Mouse (Mus musculus) liver, adult 2 months (tissue): Measurements from ENCODE around the gene Eif3k. TPM values are rescaled to one million over a fixed set of nuclear protein-coding genes. Genes with fewer than 3 reads are reported as not detected.
A peak's percentile ranks its signal among the peaks of the same experiment; 100 is the strongest.

Experiments used
- DNase-seq: peaks from one replicate; pipeline ENCODE4 v3.0.0-alpha.2; 2011; ENCODE audit warnings: low read depth, low spot score; ENCODE audit errors: extremely low read depth
- H3K27ac ChIP-seq: fragments of 200-500 bp; replicated peaks from 2 replicates; pipeline ENCODE4 v1.5.1; 2012; ENCODE audit warnings: low read depth, mild to moderate bottlenecking, control low read depth, inconsistent platforms, low read length; ENCODE audit not compliant: insufficient read depth
- H3K27me3 ChIP-seq: fragments of 200-500 bp; 2 replicates; pipeline ENCODE4 v1.6.1; 2012; ENCODE audit warnings: mild to moderate bottlenecking, moderate library complexity, low read length, inconsistent platforms; ENCODE audit not compliant: control insufficient read depth, insufficient read depth
- H3K36me3 ChIP-seq: fragments of 200-500 bp; 2 replicates; pipeline ENCODE4 v1.6.1; 2012; ENCODE audit warnings: low read length, inconsistent platforms; ENCODE audit not compliant: control insufficient read depth, insufficient read depth
- H3K4me1 ChIP-seq: fragments of 200-500 bp; 2 replicates; pipeline ENCODE4 v1.6.1; 2011; ENCODE audit warnings: low read length; ENCODE audit not compliant: control insufficient read depth, insufficient read depth
- H3K4me3 ChIP-seq: fragments of 200-500 bp; 2 replicates; pipeline ENCODE4 v1.5.1; 2011; ENCODE audit warnings: low read depth, mild to moderate bottlenecking, control low read depth, low read length, moderate library complexity; ENCODE audit not compliant: insufficient read depth
- H3K79me2 ChIP-seq: fragments of 200-500 bp; 2 replicates; pipeline ENCODE4 v1.6.1; 2012; ENCODE audit warnings: inconsistent platforms, mild to moderate bottlenecking, low read length, moderate library complexity; ENCODE audit not compliant: control insufficient read depth, insufficient read depth
- H3K9ac ChIP-seq: fragments of 200-500 bp; 2 replicates; pipeline ENCODE4 v1.6.1; 2012; ENCODE audit warnings: low read depth, mild to moderate bottlenecking, control low read depth, inconsistent platforms, low read length
- CTCF ChIP-seq: fragments of 200-500 bp; IDR thresholded peaks from 2 replicates; pipeline ENCODE4 v1.5.1; 2011; ENCODE audit warnings: low read depth, low read length, control low read depth
- POLR2A ChIP-seq: fragments of 200-500 bp; IDR thresholded peaks from 2 replicates; pipeline ENCODE4 v1.6.1; 2011; ENCODE audit warnings: low read length, control low read depth; ENCODE audit not compliant: insufficient read depth; ENCODE audit errors: extremely low read depth
- WGBS: fragments of 180-500 bp; shearing (Covaris S2); methylation state at CpG from one replicate; pipeline ENCODE4 v1.1.7; 2018; 5-methylcytosine and 5-hydroxymethylcytosine counted together
- polyA plus RNA-seq: library from polyadenylated mRNA; depleted of rRNA; stranded (reverse); fragments of >200 nt; gene quantifications from 2 replicates; pipeline ENCODE4 v1.2.3, GENCODE M21; 2012; rRNA removed
- total RNA-seq: library from RNA; depleted of rRNA; stranded (reverse); fragments of >200 nt; gene quantifications from 2 replicates; pipeline ENCODE4 v1.2.3, GENCODE M21; 2014; rRNA removed

Gene Eif3k
- total and polyA plus RNA-seq, 2 experiments = 64.8 to 91.2 TPM

- 0 out of 2 replicates have a peak, but pooled peaks cover under 1% of the 10 kb centered on the region for H3K36me3 ChIP-seq
- DNase-seq = peak; percentile 91
- 3% methylated on average over 4 of the region's 4 CpGs for WGBS
- TF ChIP-seq POLR2A (no peak), CTCF (no peak)
- H3K27me3 ChIP-seq = no peaks in the 10 kb centered on the region
- peaks cover 39% of the 10 kb centered on the region for H3K79me2 ChIP-seq
- H3K27ac ChIP-seq = peak overlapping the region; percentile 93
- H3K4me3 ChIP-seq = no peak overlapping the region
- H3K4me1 ChIP-seq = peaks cover 59% of the 10 kb centered on the region
- H3K9ac ChIP-seq = 0 out of 2 replicates have a peak overlapping the region, but pooled peaks have one; percentile 1
Measured at GRCm38 (mm10) chr7:28923865-28924291, 57.8 kb downstream of the Eif3k start.

- H3K36me3 ChIP-seq = 0 out of 2 replicates have a peak, but pooled peaks cover 2% of the 10 kb centered on the region
Measured at GRCm38 (mm10) chr7:28922606-28923005, 59.1 kb downstream of the Eif3k start.

GRCm38 (mm10) chr7:28921722-28922465, 59.8 kb downstream of the Eif3k start:
- peaks cover 77% of the 10 kb centered on the region for H3K4me1 ChIP-seq
- H3K36me3 ChIP-seq = peaks cover 2% of the 10 kb centered on the region; the same call in 1 of the 2 replicates
- 56% methylated on average over 8 of the region's 8 CpGs for WGBS
- peak; percentile 47 for DNase-seq
- no peak overlapping the region for H3K9ac ChIP-seq
- H3K4me3 ChIP-seq = no peak overlapping the region
- H3K27ac ChIP-seq = peak overlapping the region; percentile 16
- H3K27me3 ChIP-seq = no peaks in the 10 kb centered on the region
- no peak for TF ChIP-seq CTCF
- TF ChIP-seq POLR2A = no peak
- peaks cover 37% of the 10 kb centered on the region for H3K79me2 ChIP-seq

More at GRCm38 (mm10) chr7:28922606-28923005, 59.1 kb downstream of the Eif3k start:
- no peak for DNase-seq
- peaks cover 37% of the 10 kb centered on the region for H3K79me2 ChIP-seq
- H3K4me3 ChIP-seq = no peak overlapping the region
- TF ChIP-seq POLR2A (no peak), CTCF (no peak)
- H3K27ac ChIP-seq = peak overlapping the region; percentile 16
- H3K4me1 ChIP-seq = peaks cover 72% of the 10 kb centered on the region
- 80% methylated on average over 4 of the region's 4 CpGs for WGBS
- no peaks in the 10 kb centered on the region for H3K27me3 ChIP-seq
- H3K9ac ChIP-seq = no peak overlapping the region

Other genes with a start within 250 kb of the Eif3k start
- gene Mrps12, start 240.0 kb downstream of the Eif3k start, total RNA-seq = 66.0 and 70.3 TPM in 2 replicates
- gene Mrps12, start 240.0 kb downstream of the Eif3k start, polyA plus RNA-seq = 98.0 and 103 TPM in 2 replicates
- 4.6 and 6.4 TPM in 2 replicates for gene Sars2, start 239.9 kb downstream of the Eif3k start, total RNA-seq
- 21.9 and 25.3 TPM in 2 replicates for gene Sars2, start 239.9 kb downstream of the Eif3k start, polyA plus RNA-seq
- not detected in 2 replicates for gene Ccer2, start 225.7 kb downstream of the Eif3k start, total RNA-seq
- gene Ccer2, start 225.7 kb downstream of the Eif3k start, polyA plus RNA-seq = not detected in 2 replicates
- 15.1 and 21.4 TPM in 2 replicates for gene Sirt2, start 215.1 kb downstream of the Eif3k start, total RNA-seq
- gene Sirt2, start 215.1 kb downstream of the Eif3k start, polyA plus RNA-seq = 52.9 and 56.7 TPM in 2 replicates
- 6.1 and 7.3 TPM in 2 replicates for gene Nfkbib, start 214.4 kb downstream of the Eif3k start, total RNA-seq
- gene Nfkbib, start 214.4 kb downstream of the Eif3k start, polyA plus RNA-seq = 39.9 and 46.3 TPM in 2 replicates
- 1.4 TPM in 2 replicates for gene Rinl, start 192.9 kb downstream of the Eif3k start, total RNA-seq
- 1.2 and 1.8 TPM in 2 replicates for gene Rinl, start 192.9 kb downstream of the Eif3k start, polyA plus RNA-seq
- 90.1 and 109 TPM in 2 replicates for gene Hnrnpl, start 173.3 kb downstream of the Eif3k start, total RNA-seq
- 81.6 and 109 TPM in 2 replicates for gene Hnrnpl, start 173.3 kb downstream of the Eif3k start, polyA plus RNA-seq
- gene Ech1, start 156.6 kb downstream of the Eif3k start, total RNA-seq = 636 and 645 TPM in 2 replicates
- 561 and 625 TPM in 2 replicates for gene Ech1, start 156.6 kb downstream of the Eif3k start, polyA plus RNA-seq
- gene Lgals4, start 148.0 kb downstream of the Eif3k start, total RNA-seq = 9.5 and 11.0 TPM in 2 replicates
- 7.9 and 16.4 TPM in 2 replicates for gene Lgals4, start 148.0 kb downstream of the Eif3k start, polyA plus RNA-seq
- not detected in 2 replicates for gene Lgals7, start 118.0 kb downstream of the Eif3k start, total RNA-seq
- not detected in 2 replicates for gene Lgals7, start 118.0 kb downstream of the Eif3k start, polyA plus RNA-seq
- gene Capn12, start 100.4 kb downstream of the Eif3k start, total RNA-seq = not detected in 2 replicates
- 0.04 TPM in 1 of 2 replicates, not detected in the other for gene Capn12, start 100.4 kb downstream of the Eif3k start, polyA plus RNA-seq
- 47.4 and 87.1 TPM in 2 replicates for gene Actn4, start 19.5 kb downstream of the Eif3k start, total RNA-seq
- 125 and 145 TPM in 2 replicates for gene Actn4, start 19.5 kb downstream of the Eif3k start, polyA plus RNA-seq
- gene Map4k1, start 186 bp upstream of the Eif3k start, total RNA-seq = 0.18 and 0.54 TPM in 2 replicates
- gene Map4k1, start 186 bp upstream of the Eif3k start, polyA plus RNA-seq = 1.2 and 1.5 TPM in 2 replicates
- 0.07 and 0.46 TPM in 2 replicates for gene Ryr1, start 143.3 kb upstream of the Eif3k start, total RNA-seq
- gene Ryr1, start 143.3 kb upstream of the Eif3k start, polyA plus RNA-seq = 0.01 TPM in 2 replicates
- under 0.01 and 0.07 TPM in 2 replicates for gene Rasgrp4, start 153.0 kb upstream of the Eif3k start, total RNA-seq
- gene Rasgrp4, start 153.0 kb upstream of the Eif3k start, polyA plus RNA-seq = 0.41 and 0.69 TPM in 2 replicates
- 5.1 and 5.4 TPM in 2 replicates for gene Fam98c, start 174.4 kb upstream of the Eif3k start, total RNA-seq
- 12.5 and 19.3 TPM in 2 replicates for gene Fam98c, start 174.4 kb upstream of the Eif3k start, polyA plus RNA-seq
- 0.07 TPM in 1 of 2 replicates, not detected in the other for gene Ggn, start 188.3 kb upstream of the Eif3k start, total RNA-seq
- gene Ggn, start 188.3 kb upstream of the Eif3k start, polyA plus RNA-seq = 0.18 TPM in 1 of 2 replicates, not detected in the other
- gene Spred3, start 188.5 kb upstream of the Eif3k start, total RNA-seq = 0.18 and 0.20 TPM in 2 replicates
- gene Spred3, start 188.5 kb upstream of the Eif3k start, polyA plus RNA-seq = 0.35 and 0.40 TPM in 2 replicates
- 195 and 217 TPM in 2 replicates for gene Psmd8, start 198.8 kb upstream of the Eif3k start, total RNA-seq
- 119 and 132 TPM in 2 replicates for gene Psmd8, start 198.8 kb upstream of the Eif3k start, polyA plus RNA-seq
- gene Catsperg1, start 232.2 kb upstream of the Eif3k start, total RNA-seq = 0.27 and 0.28 TPM in 2 replicates
- gene Catsperg1, start 232.2 kb upstream of the Eif3k start, polyA plus RNA-seq = 0.12 and 0.24 TPM in 2 replicates